Mouse (Mus musculus): ENCODE data around the gene Specc1l.
A peak's percentile ranks its signal among the peaks of the same experiment; 100 is the strongest.

The Specc1l gene

DNA sequence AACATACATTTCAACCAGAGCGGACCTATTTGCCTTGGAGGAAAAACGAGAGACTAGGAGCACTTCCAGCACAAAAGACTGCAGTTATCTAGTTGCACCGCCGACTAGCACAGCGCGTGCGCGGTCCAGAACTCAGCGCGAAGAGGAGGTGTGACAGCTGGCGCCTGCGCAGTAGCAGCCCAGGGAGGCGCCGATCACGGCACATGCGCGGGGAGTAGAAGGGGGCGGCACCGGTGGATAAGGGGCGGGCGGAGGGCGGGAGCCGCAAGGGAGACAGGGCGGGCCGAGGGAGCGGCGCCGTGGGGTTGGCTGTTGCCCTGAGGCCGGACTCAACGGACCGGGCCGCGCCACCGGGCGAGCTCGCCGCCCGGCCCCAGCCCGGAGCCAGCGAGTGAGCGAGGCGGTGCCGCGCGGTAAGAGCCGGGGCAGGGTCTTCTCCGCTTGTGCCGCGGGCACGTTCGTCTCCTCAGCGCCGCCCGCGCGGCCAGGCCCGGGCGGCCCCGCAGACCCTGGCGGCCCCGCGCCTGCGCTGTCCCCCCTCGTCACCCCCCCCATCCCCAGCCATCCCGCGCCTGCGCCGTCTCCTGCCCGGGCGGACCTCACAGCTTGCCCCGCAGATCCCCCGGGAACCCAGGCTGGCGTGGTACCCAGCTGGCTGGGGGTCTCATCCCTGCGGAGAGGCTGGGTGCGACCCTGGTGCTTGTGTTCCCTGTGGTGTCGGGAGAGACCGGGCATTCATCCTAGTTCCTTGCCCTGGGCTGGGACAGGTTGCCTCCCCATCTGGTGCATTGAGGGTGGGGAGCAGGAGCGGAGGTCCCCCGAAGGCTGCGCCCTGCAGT lies at the start of gene Specc1l:
Gene Specc1l, plus strand, starts transcription at position 267 of the 839 bp plus-strand sequence.
- DNase-seq (ENCODE audit: low spot score in 2 of 2), result peak; percentile 97 to 98

DNA sequence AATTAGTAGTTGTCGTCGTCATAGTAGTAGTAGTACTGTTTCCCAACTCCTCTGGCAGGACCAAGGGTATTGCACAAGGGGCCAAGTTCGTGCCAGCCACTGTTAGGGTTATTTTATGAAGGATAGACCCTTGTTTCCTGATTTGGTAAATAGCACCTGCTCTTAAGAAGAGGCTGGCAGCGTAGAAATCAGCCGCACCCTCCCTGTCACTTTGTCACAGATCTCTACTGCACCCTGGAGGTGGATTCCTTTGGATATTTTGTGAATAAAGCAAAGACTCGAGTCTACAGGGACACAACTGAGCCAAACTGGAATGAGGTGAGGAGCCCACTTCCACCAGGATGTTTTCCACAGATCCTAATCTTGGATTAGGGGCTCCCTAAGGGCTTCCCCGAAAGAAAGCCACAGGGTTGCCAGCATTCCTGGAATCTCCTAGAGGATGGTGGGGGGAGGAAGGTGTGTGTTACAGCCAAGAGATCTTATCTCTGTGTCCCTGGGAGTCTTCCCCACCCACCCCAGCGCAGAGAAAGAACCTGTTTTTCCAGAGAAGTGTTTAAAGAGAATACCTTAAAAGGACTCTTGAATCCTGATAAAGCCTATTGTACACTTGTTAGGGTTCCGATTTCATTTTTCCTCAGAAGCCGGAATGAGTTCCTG lies 45.9 kb upstream of the Specc1l start:
- no peak for DNase-seq (ENCODE audit: low spot score in 2 of 2)

DNA sequence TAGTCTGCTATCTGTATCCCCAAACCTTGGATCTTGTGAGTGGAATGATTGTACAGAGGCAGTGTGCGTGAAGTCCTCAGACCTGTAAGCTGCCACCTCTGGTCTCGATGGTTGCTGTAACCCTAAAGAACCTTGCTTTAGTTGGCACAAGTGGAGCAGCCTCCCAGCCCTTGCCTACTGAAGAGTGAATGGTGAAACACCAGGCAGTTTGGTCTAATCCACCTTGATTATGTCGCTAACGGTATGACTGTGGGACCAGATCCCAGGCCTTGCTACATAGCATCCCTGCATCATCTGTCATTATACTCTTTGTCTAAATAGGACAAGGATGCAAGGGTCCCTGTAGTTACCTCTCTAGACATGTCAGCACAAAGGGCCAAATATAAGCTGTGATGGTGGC lies 45.3 kb upstream of the Specc1l start:
- DNase-seq (ENCODE audit: low spot score in 2 of 2), result no peak

DNA sequence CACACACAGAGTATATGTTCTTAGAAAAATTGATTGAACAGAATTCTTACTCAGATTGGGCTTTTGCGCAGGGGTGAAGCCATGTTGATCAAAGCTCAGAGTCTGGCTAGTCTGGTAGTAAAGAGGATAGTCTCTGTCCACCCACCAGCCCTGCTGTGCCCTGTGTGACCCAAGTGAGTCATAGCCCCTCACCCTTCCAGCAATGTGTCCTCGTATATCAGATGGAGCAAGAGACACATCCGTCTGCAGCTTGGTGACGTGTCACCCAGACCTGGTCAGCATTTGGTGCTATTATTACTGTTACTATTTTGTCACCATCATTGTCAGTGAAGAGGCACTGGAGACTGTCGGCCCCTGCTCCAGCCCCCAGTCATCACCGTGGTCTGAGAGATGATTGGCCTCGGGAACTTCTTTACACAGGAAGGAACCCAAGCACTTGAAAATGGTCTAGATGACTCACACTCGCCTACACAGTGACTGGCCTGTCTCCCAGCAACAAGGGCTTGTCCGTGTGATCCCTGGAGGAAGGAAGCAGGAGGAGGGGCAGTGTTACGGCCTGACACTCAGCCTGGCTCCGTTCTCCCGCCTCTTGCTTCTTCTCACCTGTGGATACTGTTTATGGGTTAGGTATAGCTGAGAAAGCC lies 41.5 kb upstream of the Specc1l start:
- peak in 1 of 2 experiments; percentile 28 for DNase-seq (ENCODE audit: low spot score in 2 of 2)

DNA sequence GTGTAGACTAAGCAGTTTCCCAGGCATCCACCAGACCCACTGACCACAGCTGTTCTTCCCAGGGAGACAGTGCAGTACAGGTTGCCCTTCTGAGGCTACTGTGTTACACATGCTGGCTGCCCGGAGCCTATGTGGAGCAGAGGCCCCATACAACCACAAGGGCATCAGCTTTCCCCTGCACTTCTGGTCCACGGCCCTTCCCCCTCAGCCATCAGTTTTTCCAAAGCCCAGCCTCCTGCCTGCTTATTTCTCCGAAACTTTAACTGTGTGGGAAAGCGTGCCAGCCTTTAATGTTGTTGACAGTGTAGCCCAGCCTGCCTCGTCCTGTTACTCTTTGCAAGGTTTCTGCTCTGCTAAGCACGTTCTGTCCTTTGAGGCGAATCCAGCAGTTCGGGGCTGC lies 38.8 kb upstream of the Specc1l start:
- DNase-seq (ENCODE audit: low spot score in 2 of 2), result no peak

DNA sequence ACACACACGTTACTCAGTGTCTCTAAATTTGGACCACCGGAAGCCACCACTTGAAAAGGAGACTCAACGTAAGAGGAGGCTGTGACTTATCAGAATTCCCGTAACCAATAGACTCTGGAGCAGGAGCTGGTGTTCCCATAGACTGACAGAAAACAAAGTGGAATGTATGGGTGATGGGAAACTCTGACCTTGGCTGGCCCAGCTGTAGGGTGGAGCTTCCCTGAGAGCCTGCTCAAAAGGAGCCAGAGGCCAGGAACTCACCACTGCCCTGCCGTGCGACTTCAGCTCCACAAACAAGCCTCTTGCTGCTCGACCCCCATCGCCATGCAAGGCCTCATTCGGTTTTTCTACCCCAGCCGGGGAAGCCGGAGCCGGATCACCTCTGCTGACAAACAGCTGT lies 38.2 kb upstream of the Specc1l start:
- DNase-seq (ENCODE audit: low spot score in 2 of 2), result peak in 1 of 2 experiments; percentile 25

DNA sequence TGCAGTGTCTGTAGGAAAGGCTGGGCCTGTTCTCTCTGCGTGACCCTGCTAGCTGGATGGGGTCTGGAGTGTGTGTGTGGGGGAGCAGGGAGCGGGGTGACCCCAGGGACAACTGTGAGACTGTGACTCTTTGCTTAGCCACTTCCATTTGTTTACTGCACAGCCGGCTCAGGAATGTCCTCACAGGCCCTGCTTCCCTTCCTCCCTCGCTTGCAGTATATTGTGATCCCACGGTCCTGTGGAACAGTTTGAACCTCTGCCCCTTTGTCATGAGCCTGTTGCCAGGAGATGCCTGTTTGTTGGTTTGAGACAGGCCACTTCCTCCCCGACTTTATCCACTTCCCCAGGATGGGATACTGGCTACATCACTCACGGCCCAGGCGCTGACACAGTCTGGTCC lies 35.4 kb upstream of the Specc1l start:
- DNase-seq (ENCODE audit: low spot score in 2 of 2), result no peak

DNA sequence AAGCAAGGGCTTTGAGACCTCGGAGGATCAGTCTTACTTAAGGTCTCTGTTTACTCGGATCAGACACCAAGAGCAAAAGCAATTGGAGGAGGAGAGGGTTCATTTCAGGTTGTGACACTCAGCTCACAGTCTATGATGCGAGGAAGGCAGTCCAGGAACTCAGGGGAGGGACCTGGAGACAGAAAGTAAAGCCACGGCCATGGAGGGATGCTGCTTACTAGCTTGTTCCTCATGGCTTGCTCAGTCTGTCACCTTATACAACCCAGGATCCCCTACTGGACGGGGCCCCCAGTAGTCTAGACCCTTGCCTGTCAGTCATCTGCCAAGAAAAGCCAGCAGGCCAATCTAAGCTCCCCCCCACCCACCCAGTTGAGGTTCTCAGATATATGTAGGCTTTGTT lies 33.0 kb upstream of the Specc1l start:
- no peak for DNase-seq (ENCODE audit: low spot score in 2 of 2)

DNA sequence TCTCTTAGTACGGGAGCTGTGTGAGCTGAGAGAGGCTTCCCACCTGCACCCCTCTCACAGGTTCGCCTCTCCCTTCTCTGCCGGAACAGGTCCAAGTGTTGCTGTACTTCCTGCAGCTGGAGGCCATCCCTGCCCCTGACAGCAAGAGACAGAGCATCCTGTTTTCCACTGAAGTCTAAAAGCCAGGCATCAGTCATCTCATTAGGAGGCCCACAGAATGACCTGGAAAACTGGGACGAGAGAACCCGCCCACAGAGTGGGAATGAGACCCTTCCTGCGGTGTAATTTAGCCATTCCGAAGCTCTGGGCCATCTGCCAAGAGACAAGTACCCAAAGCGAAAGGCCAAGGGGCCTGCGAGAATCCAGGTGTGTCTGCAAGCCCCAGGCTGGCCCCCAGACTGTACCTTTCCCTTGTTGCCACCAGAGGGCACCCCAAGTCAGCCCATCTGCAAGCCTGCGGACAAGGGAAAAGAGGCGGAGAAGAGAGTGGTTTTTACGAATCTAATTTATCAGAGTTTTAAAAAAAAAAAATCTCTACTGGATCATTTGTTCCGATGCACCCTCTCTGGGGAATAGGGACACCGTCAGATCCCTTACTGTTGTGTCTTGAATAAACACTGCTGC lies 29.6 kb upstream of the Specc1l start:
- peak; percentile 73 to 82 for DNase-seq (ENCODE audit: low spot score in 2 of 2)

DNA sequence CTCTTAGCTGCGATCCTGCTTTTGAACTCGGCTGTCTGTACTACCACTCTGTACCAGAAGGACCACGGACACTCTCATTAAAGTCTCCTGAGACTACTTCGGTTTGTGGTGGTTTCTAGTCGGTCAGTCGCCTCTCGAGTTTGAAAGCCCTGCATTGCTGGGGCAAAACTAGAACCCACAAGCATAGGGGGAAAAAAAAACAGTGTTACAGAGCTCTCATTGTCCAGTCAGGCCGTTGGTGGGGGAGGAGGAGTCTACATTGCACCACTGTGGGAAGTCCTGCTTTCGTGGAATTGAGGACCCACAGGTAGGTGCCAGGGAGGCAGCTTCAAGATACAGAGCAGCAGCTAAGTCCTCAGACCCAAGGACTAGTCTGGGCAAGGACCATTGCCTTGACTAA lies 27.0 kb upstream of the Specc1l start:
- no peak for DNase-seq (ENCODE audit: low spot score in 2 of 2)

DNA sequence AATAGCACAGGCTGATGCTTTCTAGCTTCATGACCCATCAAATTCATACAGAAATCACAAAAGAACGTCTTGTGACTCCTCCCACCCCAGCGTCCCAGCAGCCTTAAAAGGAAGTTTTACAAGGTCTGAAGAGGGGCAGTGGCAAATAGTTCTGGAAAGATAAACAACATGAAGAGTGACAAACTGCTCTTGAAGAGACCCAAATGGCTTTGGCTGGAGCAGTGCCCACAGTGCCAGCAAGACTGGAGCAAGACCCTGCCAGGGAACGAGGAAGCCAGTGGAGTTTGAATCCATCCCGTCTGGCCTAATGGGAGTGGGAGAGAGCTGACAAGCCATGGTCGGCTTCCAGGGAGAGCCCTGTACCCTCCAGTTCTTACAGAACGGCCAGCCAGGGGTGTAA lies 25.3 kb upstream of the Specc1l start:
- peak in 1 of 2 experiments; percentile 50 for DNase-seq (ENCODE audit: low spot score in 2 of 2)

DNA sequence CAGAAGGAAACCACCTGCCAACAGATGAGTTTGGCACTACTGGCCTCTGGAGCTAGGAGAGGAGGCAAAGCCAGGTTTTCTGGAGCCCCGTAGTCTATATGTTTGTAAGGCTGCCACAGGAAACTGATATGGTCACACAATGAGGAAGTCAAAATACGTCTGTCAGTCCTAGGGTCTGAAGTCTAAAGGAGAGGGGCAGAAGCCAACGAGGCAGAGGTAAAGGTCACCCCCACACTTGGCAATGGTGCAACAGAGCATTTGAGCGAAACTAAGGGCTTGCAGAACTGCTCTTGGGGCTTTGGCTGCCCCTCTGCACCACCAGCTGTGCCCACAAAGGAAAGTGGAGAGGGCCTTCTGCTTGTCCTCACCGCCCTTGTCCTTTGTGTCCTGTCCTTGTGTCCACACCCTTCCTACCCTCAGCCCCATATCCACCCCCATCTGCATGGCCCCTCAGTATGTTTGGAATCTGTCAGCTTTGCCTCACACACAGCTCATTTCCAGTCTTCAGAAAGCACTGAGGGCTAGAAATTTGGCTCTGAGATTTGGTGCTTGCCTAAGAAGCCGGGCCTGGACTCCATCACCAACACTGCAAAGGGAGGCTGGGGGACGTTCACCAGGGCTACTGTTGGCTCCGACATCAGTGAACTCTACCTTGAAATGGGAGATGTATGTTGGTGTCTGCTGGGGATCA lies 24.4 kb upstream of the Specc1l start:
- DNase-seq (ENCODE audit: low spot score in 2 of 2), result no peak

DNA sequence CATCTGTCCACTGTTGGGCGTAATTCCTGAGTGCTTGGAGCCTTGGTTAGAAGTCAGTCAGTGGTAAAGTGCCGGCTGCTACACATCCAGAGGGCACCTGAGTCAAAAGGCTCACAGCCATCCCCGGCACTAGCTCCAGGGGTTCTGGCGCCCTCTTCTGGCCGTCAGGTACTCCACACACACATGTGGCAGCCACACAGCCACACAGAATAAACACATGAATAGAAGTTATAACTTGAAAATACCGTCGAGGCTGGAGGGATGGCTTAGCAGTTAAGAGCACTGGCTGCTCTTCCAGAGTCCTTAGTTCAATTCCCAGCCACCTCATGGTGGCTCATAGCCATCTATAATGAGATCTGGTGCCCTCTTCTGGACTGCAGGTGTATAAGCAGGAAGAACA lies 20.2 kb upstream of the Specc1l start:
- no peak for DNase-seq (ENCODE audit: low spot score in 2 of 2)

DNA sequence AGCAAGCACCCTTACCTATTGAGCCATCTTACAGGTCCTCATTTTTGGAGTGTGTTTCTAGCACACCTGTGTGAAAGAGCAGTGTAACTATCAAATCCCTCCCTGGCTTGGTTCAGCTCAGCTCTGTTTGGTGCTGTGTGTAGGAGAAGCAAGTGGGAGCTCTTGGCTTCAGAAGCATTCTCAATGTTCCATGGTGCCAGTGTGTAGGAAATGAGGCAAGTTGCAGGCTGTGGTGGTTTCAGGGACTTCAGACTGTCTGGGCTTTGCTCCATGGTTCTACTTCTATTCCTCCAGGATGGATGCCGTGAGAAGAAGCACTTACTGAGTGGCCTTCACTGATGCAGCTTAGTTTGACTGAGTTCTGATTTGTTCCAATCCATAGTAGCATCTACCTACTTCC lies 14.1 kb upstream of the Specc1l start:
- peak in 1 of 2 experiments; percentile 21 for DNase-seq (ENCODE audit: low spot score in 2 of 2)

DNA sequence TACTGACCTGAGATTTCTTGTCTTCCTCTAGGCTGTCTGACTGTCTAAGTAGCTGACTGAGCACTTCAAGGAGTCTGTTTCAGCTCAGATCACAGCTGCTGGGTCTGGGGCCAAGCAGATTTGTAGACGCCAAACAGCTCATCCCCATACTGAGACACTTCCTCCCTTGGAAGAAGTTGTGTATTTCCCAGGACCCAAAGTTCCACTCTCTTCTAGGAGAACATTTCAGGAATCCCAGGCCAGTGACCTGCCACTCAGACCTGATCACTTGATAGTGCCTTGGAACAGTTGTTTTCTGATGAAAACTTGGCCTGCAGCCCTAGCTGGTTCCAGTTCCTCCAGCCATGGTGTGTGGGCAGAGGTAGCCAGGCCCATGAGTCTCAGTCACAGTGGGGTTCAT lies 11.1 kb upstream of the Specc1l start:
- peak in 1 of 2 experiments; percentile 12 for DNase-seq (ENCODE audit: low spot score in 2 of 2)

DNA sequence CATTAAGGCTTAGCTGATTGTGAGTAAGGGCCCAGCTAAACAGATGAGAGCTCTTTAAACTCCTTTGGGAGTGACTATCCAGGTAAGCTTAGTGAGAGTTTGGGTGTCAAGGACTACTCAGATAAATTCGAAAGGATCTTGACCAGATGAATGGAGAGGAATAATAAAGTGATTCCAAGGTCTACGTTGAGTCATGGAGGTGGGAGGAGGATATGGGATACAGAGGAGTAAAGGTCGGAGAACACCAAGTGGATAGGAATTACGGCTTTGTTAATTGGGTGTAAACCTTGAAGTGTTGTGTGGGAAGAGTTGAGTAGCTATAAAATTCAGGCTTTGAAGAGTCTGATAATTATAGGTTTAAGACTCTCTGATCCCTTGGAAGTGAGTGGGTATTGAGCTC lies 5.7 kb upstream of the Specc1l start:
- DNase-seq (ENCODE audit: low spot score in 2 of 2), result no peak

DNA sequence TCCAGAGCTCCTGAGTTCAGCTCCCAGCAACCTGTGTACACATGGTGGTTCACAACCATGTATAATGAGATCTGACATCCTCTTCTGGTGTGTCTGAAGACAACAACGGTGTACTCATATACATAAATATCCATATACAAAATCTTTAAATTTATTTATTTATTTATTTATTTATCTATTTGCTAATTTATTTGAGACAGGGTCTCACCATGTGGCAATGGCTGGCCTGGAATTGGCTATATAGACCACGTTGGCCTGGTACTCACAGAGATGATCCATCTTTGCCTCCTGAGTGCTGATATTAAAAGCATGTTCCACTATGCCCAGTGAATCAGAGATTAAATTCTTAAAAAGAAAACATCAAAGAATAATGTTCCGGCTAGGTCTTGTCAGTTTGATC lies 1.0 kb upstream of the Specc1l start:
- DNase-seq (ENCODE audit: low spot score in 2 of 2), result no peak

DNA sequence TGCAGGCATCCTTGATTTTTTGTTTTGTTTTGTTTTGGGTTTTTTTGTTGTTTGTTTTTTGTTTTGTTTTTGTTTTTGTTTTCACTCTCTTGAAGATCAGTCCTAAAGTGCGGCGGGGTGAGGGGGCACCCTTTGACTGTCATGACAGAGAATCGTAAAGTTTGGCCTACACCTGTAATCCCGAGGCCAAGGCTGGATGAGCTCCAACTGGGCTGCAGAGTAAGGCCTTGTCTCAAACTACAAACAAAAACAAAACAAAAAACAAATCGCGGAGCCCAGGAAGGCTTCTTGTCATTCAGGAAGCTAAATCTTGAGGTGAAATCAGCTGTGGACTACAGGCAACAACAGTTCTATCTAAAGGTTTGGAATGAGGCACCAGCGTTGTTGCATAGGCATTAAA lies 1.1 kb downstream of the Specc1l start:
- peak; percentile 53 to 63 for DNase-seq (ENCODE audit: low spot score in 2 of 2)

DNA sequence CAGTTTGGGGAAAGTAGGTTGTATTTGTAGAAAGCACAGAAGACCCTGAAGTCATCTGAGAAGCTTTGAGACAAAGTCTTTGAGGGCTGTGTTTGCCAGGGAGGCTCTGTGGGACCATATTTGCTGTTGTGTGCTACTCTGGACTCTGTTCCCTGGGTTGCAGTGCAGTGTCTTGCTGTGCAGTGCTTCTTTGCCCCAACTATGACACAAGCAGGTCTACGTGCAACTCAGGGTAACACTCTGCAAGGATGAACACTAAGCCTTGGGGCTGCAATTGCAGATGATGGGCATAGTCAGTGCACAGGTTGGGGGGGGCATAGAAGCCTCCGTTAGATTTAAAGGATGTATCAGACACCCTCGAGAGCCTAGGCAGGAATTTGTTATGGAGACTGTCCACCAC lies 8.8 kb downstream of the Specc1l start:
- no peak for DNase-seq (ENCODE audit: low spot score in 2 of 2)

DNA sequence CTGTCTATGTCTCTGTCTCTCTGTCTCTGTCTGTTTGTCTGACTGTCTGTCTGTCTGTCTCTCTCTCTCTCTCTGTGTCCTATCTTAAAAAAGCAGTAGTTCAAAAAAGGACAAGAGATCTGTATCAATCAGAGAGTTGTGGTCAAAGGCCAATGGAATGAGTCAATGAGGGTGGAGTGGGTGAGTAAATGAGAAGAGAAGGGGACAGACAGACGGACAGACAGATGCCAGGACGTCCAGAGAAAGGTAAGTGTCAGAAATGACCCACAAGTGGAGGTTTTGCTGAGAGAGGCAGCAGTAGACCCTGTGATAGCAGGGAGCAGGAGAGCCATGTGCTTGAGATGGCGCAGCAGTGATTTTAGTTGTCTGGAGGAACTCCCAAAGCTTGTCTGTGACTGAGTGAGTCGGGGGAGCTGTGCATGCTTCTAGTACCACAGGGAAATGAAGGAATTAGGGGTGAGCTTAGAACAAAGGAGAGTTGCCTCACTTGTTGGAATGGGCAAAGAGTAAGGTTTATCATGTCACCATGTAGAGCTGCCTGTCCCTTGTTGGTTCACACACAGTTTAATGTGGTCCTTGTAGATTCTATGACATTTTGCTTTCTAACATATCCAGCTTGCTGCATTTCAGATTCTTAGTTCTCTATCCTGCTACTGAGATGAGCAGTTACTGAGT lies 10.2 kb downstream of the Specc1l start:
- DNase-seq (ENCODE audit: low spot score in 2 of 2), result no peak

DNA sequence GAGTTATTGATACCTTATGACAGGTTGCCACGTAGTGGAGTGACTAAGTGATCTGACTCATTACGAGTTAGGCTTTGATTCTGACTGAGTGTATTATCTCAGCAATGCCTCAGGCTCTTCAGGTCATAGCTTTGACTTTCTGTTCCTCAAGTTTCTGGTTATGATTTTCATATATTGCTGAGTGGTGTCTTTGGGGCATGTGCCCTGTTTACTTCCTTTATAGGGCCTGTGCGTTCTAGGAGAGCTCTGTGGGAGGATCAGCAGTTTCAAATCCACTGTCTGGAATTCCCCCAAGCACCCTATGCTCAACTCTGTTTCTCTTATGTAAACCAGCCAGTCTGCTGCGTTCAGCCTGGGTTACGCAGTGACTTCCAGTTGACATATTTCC lies 10.7 kb downstream of the Specc1l start:
- DNase-seq (ENCODE audit: low spot score in 2 of 2), result no peak
